Mouse (Mus musculus) forebrain, embryonic 12.5 days (tissue): ENCODE data around the gene Spg11. TPM values are rescaled to one million over a fixed set of nuclear protein-coding genes. Genes with fewer than 3 reads are reported as not detected.
"Not testable (repeated sequence)": the region's sequence is repeated elsewhere in the genome, so short reads cannot be mapped to it uniquely, and the experiment has no call there.

Experiments
- ATAC-seq: fragments of 200-750 bp; cut with Nextera tagmentation; 2 replicates; pipeline ENCODE4 v1.8.0; 2017; ENCODE audit warnings: moderate TSS enrichment; ENCODE audit not compliant: low FRiP score
- H3K27ac ChIP-seq: fragments of 300-500 bp; sonication (generic); 2 replicates; pipeline ENCODE4 v1.5.1; 2016; ENCODE audit warnings: mild to moderate bottlenecking
- H3K27me3 ChIP-seq: fragments of 300-500 bp; sonication (generic); 2 replicates; pipeline ENCODE4 v1.6.1; 2016; ENCODE audit warnings: mild to moderate bottlenecking
- H3K36me3 ChIP-seq: fragments of 300-500 bp; sonication (generic); replicated peaks from 2 replicates; pipeline ENCODE4 v1.6.1; 2016; ENCODE audit warnings: mild to moderate bottlenecking
- H3K4me1 ChIP-seq: fragments of 300-500 bp; sonication (generic); 2 replicates; pipeline ENCODE4 v1.6.1; 2016
- H3K4me2 ChIP-seq: fragments of 300-500 bp; sonication (generic); 2 replicates; pipeline ENCODE4 v1.6.1; 2016; ENCODE audit warnings: mild to moderate bottlenecking, moderate library complexity
- H3K4me3 ChIP-seq: fragments of 300-500 bp; sonication (generic); replicated peaks from 2 replicates; pipeline ENCODE4 v1.5.1; 2016; ENCODE audit warnings: mild to moderate bottlenecking
- H3K9ac ChIP-seq: fragments of 300-500 bp; sonication (generic); 2 replicates; pipeline ENCODE4 v1.6.1; 2016; ENCODE audit warnings: mild to moderate bottlenecking
- H3K9me3 ChIP-seq: fragments of 300-500 bp; sonication (generic); 2 replicates; pipeline ENCODE4 v1.6.1; 2016
- WGBS: fragments of 180-500 bp; shearing (Covaris S2); methylation state at CpG from one replicate; pipeline ENCODE4 v1.1.7; 2016; 5-methylcytosine and 5-hydroxymethylcytosine counted together
- polyA plus RNA-seq: library from polyadenylated mRNA; unstranded; fragments of >200 nt; fragmentation: Nextera tagmentation; extraction: Ambion mirVana; gene quantifications from 2 replicates; pipeline ENCODE4 v1.2.1, GENCODE M21; 2016

Gene Spg11
- polyA plus RNA-seq, 1 experiment from 2014 or later: 15.3 TPM

DNA sequence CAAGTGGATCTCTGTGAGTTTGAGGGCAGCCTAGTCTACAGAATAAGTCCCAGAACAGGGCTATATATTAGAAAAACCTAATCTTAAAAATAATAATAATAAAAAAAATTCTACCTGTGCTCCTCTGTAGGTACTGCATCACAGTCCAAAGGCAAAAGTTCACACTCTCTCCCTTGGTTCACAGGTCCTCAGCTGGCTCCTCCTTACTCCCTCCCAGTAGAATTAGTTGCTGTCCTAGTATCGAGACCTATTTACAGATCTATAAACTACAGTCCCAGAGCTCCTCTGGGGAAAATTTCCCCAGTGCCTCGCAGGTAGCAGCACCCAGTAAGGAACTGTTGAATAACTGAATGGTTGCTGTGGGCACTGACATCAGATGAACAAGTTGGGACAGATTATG, 22.6 kb upstream of the Spg11 start:
- no peaks in the 10 kb centered on the region for H3K4me1 ChIP-seq
- no peaks in the 10 kb centered on the region for H3K36me3 ChIP-seq
- H3K9me3 ChIP-seq: no peaks in the 10 kb centered on the region
- no peak overlapping the region for H3K27ac ChIP-seq
- no peak overlapping the region for H3K4me2 ChIP-seq
- no peaks in the 10 kb centered on the region; the same call in 1 of the 2 replicates for H3K27me3 ChIP-seq
- WGBS: 88% methylated on average over 2 of the region's 2 CpGs
- ATAC-seq: no peak
- H3K4me3 ChIP-seq: no peak overlapping the region
- no peak overlapping the region for H3K9ac ChIP-seq

GRCm38 (mm10) chr2:122137839-122138465, 19.8 kb upstream of the Spg11 start:
- Histone ChIP-seq H3K4me2 (no peak overlapping the region), H3K9me3 (no peaks in the 10 kb centered on the region), H3K27me3 (no peaks in the 10 kb centered on the region), H3K4me1 (no peaks in the 10 kb centered on the region), H3K9ac (no peak overlapping the region), H3K36me3 (no peaks in the 10 kb centered on the region), H3K4me3 (no peak overlapping the region), H3K27ac (no peak overlapping the region)
- 71% methylated on average over 5 of the region's 5 CpGs for whole genome bisulfite sequencing
- no peak for ATAC-seq

DNA sequence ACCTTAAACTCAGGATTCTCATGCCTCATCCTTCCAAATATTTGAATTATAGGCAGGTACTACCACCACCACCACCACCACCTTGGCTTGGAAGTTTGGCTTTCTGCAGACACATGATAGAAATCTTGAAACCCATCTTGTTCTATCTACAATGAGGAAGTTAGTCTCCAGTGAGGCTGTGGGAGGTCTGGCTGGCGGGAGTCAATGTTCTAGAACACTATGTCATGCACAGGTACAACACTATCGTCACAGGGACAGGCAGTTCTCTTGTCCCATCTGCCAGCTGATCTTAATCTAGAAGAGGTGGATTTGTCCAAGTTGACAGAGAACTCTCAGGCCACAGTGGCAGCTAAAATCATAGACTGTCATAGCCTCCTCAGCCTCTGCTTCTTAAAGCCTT, 14.4 kb upstream of the Spg11 start:
- Histone ChIP-seq H3K9ac (no peak overlapping the region), H3K4me1 (no peaks in the 10 kb centered on the region), H3K4me2 (no peak overlapping the region), H3K9me3 (no peaks in the 10 kb centered on the region), H3K4me3 (no peak overlapping the region), H3K27me3 (no peaks in the 10 kb centered on the region), H3K27ac (no peak overlapping the region), H3K36me3 (no peaks in the 10 kb centered on the region)
- 92% methylated on average over 2 of the region's 2 CpGs for WGBS
- ATAC-seq: no peak

GRCm38 (mm10) chr2:122132078-122132477, 13.9 kb upstream of the Spg11 start:
- Histone ChIP-seq H3K36me3 (no peaks in the 10 kb centered on the region), H3K27me3 (no peaks in the 10 kb centered on the region), H3K9ac (no peak overlapping the region), H3K4me1 (no peaks in the 10 kb centered on the region), H3K27ac (no peak overlapping the region), H3K9me3 (no peaks in the 10 kb centered on the region), H3K4me3 (no peak overlapping the region), H3K4me2 (no peak overlapping the region)
- no peak for ATAC-seq
- 95% methylated on average over 2 of the region's 2 CpGs for WGBS

DNA sequence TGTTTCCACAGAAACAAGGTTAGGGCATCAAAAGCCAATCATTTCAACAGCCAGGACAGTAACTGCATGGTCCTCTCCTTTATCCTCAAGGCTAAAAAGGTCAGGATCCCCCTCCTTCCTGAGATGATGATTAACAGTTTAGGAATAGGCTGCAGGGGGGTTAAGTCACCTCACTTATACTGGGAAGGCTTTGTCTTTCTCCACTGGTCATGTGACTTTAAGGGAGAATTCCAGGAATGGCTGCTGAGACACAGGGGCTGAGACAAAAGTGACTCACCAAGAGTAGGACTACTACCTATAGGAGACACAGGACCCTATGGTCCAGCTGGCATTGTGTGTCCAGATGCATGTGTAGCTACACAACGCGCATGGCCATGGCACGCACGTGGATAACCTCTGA, 9.4 kb upstream of the Spg11 start:
- Histone ChIP-seq H3K9ac (no peak overlapping the region), H3K36me3 (no peaks in the 10 kb centered on the region), H3K4me1 (no peaks in the 10 kb centered on the region), H3K4me3 (no peak overlapping the region), H3K27me3 (no peaks in the 10 kb centered on the region), H3K4me2 (no peak overlapping the region), H3K9me3 (no peaks in the 10 kb centered on the region), H3K27ac (no peak overlapping the region)
- whole genome bisulfite sequencing: 93% methylated on average over 4 of the region's 4 CpGs
- ATAC-seq: no peak

DNA sequence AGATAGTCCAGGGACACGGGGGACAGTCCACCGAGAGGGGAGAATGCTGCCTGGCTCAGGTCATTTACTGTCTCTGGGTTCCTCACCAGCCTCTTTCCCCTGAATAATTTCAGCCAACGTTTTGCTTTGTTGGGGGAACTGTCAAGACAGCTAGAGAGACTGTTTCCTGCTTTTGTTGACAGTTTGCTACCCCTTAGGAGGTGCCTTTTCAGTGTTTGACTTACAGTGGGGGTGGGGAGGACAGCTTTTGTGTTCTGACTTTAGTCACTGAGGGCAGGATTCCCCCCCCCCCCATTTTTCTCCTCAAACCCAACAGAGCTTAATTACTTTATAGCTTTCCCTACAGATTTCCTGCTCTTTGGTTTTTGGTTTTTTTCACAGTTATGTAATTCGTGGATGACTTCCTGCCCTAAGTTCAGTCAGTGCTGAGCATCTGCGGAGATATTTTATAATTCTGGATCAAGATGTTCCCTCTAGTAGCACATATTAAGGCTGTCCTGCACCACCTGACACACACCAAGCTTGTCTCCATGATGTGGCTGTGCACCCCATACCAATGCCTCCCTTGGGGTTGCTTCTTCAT, 8.7 kb upstream of the Spg11 start:
- no peaks in the 10 kb centered on the region for H3K9me3 ChIP-seq
- 45% methylated on average over 5 of the region's 5 CpGs for WGBS
- H3K36me3 ChIP-seq: no peaks in the 10 kb centered on the region
- H3K9ac ChIP-seq: no peak overlapping the region
- no peaks in the 10 kb centered on the region for H3K27me3 ChIP-seq
- no peak for ATAC-seq
- H3K27ac ChIP-seq: no peak overlapping the region
- no peaks in the 10 kb centered on the region for H3K4me1 ChIP-seq
- no peak overlapping the region for H3K4me3 ChIP-seq
- no peak overlapping the region for H3K4me2 ChIP-seq

DNA sequence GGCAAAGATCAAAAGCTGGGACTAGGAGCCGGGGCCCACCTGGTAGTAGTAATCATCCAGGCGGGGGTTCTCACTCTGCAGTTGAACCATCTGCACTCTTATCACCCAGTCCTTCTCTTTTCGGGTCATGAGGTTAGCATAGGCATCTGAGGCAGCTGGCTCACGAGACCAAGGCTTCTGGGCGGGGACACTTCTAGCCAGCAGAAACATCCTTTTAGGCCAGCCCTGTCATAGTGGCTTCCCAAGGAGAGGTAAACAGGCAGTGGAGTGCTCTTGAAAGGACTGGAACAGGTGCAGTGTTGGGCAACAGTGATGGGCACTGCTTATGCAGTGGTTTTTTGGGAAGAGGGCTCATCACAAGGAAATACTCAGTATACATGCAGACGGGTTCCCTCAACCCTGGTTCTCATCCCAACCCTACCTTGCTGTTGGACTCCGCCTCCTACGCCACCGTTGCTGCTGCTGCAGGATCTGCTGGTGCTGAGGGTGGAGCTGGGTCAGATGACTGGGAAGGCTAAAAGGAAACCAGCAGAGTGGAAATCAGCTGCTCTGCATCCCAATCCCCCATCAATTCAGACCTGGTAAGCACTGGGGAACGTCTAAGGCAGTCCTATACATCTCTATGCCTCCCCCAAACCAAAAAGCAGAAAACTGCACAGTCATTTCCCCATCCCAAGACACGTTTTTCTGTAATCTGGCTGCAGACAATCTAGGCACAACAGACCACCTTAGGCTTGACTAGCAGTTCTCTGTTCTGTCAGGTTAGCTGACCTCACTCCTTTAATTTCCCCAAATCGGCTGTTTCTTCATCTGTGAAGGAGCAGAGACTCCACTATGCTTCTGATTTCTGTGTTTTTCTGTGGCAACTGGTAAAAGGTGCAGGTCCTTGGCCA, 7.7 kb upstream of the Spg11 start:
- WGBS: 57% methylated on average over 12 of the region's 12 CpGs
- ATAC-seq: no peak
- Histone ChIP-seq H3K36me3 (no peaks in the 10 kb centered on the region), H3K27me3 (no peaks in the 10 kb centered on the region), H3K9ac (no peak overlapping the region), H3K9me3 (no peaks in the 10 kb centered on the region), H3K27ac (no peak overlapping the region), H3K4me2 (no peak overlapping the region), H3K4me3 (no peak overlapping the region), H3K4me1 (no peaks in the 10 kb centered on the region)

DNA sequence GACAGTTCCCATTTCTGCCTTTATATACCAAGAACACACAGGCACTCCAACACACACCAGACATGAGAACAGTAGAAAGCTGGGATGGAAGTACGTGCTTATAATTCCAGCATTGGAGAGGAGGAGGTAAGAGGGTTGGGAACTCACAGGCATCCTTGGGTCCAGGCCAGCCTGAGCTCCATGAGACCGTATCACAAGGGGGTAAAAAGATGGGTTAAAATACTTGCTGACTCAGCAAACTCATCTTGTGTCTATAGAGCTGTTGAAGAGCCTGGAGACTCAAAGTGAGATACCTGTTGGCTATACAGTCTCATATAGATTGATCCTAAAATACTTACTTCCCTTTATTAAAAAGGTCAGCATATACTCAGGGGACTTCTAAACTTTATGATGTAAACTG, 1.3 kb downstream of the Spg11 start:
- H3K9me3 ChIP-seq: no peaks in the 10 kb centered on the region
- H3K9ac ChIP-seq: peak overlapping the region; percentile 88; the same call in 1 of the 2 replicates
- H3K27me3 ChIP-seq: no peaks in the 10 kb centered on the region
- H3K4me2 ChIP-seq: peak overlapping the region; percentile 65
- no peak for ATAC-seq
- no peak overlapping the region for H3K4me3 ChIP-seq
- H3K27ac ChIP-seq: no peak overlapping the region
- WGBS: 86% methylated on average over 2 of the region's 2 CpGs
- H3K36me3 ChIP-seq: peaks cover 13% of the 10 kb centered on the region
- peaks cover 12% of the 10 kb centered on the region for H3K4me1 ChIP-seq

DNA sequence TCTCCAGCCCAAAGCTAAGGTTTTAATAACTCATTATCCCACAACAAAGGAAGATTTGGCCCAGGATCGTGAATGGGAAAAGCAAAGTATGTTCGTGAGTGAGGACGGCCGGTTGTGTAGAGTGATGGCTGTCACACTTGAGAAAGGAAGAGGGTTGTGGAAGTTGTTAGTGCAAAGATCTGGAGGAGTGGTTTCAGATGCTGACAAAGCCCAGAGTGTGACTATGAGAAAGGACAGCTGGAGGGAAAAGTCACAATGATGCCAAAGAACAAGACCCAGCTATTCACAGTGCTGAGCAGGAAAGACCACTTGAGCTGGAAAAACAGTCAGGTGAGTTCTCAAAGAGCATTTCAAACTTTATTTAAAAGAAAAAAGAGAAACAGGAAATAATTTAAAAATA, 8.5 kb downstream of the Spg11 start:
- no peak overlapping the region for H3K27ac ChIP-seq
- 70% methylated on average over 4 of the region's 4 CpGs for WGBS
- peaks cover 64% of the 10 kb centered on the region for H3K36me3 ChIP-seq

DNA sequence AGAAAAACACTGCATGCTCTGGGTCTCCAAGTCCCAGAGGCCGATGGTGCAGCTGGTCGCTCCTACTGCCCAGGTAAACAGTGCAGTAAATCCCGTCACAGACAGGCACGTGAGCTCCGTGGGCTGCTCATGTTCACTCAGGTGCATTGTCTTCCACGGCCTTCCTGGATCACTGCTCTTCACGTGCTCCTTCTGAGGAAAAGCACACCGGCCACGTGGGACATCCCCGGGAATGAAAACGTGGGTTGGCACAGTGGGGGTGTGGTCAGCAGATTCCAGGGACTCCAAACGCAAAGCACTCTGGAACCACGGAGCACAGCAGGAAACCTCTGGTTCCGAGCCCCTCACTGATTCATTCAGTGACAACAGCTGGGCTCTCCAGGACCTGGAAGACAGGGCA, 10.1 kb downstream of the Spg11 start:
- ATAC-seq: no peak

More for the DNA sequence above, 8.5 kb downstream of the Spg11 start:
- Histone ChIP-seq H3K4me1 (no peaks in the 10 kb centered on the region), H3K4me3 (no peak overlapping the region), H3K27me3 (no peaks in the 10 kb centered on the region), H3K4me2 (no peak overlapping the region), H3K9ac (no peak overlapping the region), H3K9me3 (no peaks in the 10 kb centered on the region)
- ATAC-seq: no peak

GRCm38 (mm10) chr2:122102070-122102469, 16.1 kb downstream of the Spg11 start:
- Histone ChIP-seq H3K9ac (no peak overlapping the region), H3K36me3 (peaks cover 65% of the 10 kb centered on the region), H3K27ac (no peak overlapping the region), H3K4me1 (no peaks in the 10 kb centered on the region), H3K4me3 (no peak overlapping the region), H3K4me2 (no peak overlapping the region), H3K9me3 (no peaks in the 10 kb centered on the region), H3K27me3 (no peaks in the 10 kb centered on the region)
- no peak for ATAC-seq

More for the DNA sequence above, 10.1 kb downstream of the Spg11 start:
- Histone ChIP-seq H3K4me2 (no peak overlapping the region), H3K4me1 (no peaks in the 10 kb centered on the region), H3K27ac (no peak overlapping the region), H3K27me3 (no peaks in the 10 kb centered on the region), H3K9me3 (no peaks in the 10 kb centered on the region), H3K4me3 (no peak overlapping the region), H3K9ac (no peak overlapping the region), H3K36me3 (peaks cover 61% of the 10 kb centered on the region)
- WGBS: 88% methylated on average over 14 of the region's 14 CpGs

- not testable (repeated sequence) for H3K4me1 ChIP-seq, H3K9ac ChIP-seq, H3K27me3 ChIP-seq, H3K9me3 ChIP-seq, H3K4me2 ChIP-seq, H3K27ac ChIP-seq, H3K4me3 ChIP-seq, ATAC-seq
- peaks cover 84% of the 10 kb centered on the region for H3K36me3 ChIP-seq
- 78% methylated on average over 5 of the region's 5 CpGs for WGBS
Observed at GRCm38 (mm10) chr2:122097686-122098085, 20.5 kb downstream of the Spg11 start.
